Mouse (Mus musculus): Measurements from ENCODE around the gene Thsd4.
"Not testable (repeated sequence)": the region's sequence is repeated elsewhere in the genome, so short reads cannot be mapped to it uniquely, and the experiment has no call there.

The Thsd4 gene

DNA sequence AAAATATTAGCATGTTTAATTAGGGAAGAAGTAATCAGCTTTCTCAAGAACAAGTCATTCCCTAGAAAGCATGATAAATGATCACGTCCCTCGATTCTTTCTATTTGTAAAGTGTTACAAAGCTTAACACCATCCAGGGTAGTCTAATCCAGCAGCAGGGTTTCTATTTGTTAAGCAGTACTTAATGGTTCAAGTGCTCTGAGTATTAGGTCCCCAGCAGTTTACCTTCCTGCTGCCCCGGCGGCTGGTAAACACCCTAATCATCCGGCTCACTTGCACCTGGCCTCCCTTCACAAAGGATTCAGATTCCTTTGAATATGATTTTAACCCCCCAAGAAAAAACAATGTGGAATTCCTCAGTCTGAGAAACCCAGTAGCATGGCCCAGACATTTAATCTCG, 326.9 kb downstream of the Thsd4 start:
- DNase-seq = peak; percentile 49

DNA sequence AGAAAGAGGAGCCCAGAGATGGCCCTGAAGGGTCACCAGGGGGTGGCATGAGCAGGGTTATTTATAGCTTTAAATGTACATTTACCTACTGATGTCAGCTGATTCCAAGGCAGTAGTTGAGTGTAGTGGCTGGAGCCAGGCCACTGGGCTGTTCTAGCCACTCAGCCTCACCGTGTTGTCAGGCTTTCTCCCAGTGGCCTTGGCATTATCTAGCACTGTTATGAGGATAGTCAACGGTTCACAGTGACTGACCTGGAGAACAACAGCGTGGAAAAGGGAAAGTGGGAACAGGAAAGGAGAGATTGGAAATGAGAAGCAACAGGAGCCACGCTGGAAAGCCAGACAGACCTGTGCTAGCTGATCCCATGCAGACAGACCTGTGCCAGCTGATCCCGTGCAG, 329.5 kb downstream of the Thsd4 start:
- DNase-seq = no peak

DNA sequence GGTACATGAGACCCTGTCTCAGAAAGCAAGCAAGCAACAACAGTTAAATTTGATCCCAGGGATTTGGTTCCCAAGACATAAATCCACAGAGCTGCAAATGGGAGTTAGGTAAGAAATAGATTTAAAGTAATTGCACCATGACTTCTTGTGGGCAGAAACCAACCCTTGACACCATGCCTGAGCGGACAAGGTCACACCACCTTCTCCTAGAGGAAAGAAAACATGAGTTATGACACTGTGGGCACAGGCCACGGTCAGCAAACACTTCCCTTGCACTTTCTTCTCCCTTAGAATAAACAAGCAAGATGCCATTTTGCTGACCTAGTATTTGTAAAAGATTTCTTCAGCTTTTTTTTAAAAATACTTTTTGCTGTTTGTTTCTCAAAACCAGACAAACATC, 334.4 kb downstream of the Thsd4 start:
- no peak for DNase-seq

DNA sequence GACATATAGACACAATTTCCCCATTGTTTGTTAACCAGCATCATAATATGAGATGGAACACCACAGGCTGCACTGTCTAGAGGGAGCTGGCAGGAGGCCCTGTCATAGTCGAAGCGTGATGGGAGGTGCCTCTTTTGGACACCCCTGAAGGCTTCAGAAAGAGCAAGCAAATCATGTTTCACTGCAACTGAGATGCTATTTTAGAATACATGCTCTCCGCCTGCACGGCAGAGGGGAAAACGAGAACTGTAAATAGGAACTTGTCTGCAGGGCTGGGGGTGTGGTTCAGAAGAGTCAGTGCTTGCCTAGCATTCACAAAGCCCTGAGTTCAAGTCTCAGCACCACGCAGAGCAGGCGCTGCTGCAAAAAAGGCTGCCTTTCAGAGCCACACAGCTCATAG, 334.9 kb downstream of the Thsd4 start:
- no peak for DNase-seq

DNA sequence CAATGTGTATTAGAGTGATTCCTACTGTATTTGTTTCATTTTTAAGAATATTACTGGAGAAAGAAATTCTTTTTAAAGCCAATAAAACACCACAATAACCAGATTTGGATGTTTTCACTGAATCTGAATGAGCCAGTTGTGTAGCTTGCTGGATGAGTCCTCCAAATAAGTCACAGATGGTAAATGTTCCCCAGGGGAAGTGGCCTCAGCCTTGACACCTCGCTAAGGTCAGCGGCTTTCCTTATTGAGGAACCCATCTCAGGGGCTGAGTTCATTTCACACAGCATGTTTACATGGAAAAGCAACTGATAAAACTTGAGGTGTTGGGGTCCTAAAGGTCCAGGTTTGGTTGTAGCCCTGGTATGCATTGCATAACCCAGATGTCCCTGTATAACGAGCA, 337.8 kb downstream of the Thsd4 start:
- no peak for DNase-seq

DNA sequence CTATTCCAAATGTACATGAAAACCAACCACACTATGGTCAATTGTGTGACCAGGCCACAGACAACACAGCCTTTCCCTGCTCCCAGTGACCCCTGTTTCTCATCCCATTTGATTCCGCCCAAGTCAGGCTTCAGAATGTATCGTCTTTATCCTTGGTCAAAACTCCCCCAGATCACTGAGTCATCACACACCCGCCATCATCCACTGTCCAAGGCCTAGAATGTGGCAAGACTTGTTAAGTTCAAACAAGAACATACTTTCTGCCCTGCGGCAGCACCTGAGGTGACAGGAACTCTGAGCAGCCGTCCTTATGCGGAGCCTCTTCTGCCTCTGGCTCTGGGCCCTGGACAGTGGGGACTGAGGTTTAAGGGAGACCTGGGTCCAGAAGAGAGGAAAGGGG, 339.5 kb downstream of the Thsd4 start:
- DNase-seq = no peak

DNA sequence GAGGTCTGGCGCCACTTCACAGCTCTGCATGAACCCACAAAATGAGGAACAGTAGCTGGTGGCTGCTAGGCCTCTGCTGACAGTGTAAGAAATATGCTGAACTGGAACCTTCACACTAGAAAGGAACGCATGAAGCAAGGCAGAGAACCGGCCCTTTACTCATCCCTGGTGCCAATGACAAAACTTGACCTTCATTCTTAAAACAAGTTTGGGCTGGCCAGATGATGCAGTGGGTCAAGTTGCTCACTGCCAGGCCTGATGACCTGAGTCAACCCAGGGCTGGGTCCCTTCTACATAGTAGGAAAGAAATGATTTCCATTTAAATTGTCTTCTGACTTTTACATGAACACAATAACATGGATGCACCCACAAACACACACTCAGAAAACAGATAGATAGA, 340.9 kb downstream of the Thsd4 start:
- DNase-seq = no peak

DNA sequence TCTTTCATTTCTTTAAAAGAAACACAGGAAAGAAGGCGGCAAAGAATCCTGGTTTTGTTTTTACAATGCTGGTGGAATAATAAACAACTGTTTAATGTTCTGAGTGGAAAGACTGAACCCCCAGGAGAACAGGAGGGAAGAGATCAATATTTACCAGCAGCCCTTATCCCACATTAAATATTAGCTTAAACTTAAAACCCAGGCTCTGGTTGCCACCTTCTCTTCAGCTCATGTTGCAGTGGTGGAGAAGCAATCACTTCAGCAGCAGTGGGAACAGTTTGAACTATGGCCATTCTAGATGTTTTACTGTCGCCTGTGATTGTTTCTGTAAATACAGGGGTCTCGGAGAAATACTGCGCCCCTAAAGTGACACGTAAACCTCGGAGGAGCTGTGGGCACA, 341.7 kb downstream of the Thsd4 start:
- DNase-seq = no peak

DNA sequence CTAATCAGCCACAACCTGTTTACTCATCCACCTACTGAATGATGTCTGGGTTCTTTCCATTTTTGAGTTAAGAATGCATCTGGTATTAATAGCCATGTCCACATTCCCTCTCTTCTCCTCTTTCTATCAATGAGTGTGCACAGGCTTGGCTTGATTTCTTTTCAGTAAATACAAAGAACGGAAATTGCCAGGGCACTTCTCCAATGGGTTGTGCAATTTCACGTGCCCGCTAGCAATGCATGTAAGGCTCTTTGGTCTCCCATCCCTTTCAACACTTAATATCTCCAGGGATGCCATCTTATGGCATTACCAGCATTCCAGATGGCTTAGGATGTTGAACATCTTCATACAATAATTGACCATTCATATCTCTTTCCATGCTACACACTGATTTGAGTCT, 345.5 kb downstream of the Thsd4 start:
- no peak for DNase-seq

DNA sequence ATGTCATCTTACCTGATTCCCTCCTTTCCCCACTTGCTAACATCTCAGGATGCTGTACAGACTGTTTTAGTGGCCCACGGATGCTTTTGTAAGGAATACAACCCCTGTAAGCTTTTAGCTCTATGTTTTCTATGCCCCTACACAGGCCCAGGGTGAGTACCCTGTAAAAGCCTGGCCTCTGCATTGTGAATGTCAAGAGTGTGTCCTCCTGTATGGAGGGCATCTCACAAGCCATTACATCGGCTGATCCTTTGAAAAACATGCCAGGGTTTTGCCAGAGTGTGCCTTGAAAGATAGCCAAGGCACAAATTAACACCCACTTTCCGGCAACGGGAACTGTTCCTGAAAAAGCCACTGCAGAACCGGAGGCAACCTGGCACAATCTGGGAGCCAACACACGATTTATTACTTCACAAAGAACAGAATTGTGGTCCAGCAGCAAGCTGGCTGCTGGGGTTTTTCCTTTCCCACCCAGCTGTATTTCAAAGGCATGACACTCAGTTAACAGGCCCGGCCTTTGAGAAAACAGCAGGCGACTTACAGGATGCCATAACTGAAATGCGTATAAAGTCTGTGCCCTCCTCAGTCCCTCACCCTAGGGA, 349.3 kb downstream of the Thsd4 start:
- DNase-seq = not testable (repeated sequence)

DNA sequence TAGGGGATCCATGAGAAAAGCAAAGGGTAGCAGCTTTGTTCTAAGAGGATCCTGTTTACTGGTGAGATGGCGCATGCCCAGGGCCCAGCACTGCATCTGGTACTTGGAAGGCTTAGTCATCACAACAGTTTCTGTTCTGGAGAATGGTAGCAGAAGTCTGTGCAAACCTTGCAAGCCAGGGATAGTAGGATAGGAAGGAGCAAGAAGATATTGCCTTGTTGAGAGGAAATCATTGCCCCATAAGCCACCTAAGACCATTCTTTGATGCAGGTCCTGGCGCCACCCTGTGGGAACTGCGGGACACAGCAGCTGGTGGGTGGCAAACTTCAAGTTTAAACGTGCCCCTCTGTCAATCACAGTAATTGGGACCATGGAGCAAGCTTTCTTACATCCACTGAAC, 354.9 kb downstream of the Thsd4 start:
- DNase-seq = peak; percentile 24

DNA sequence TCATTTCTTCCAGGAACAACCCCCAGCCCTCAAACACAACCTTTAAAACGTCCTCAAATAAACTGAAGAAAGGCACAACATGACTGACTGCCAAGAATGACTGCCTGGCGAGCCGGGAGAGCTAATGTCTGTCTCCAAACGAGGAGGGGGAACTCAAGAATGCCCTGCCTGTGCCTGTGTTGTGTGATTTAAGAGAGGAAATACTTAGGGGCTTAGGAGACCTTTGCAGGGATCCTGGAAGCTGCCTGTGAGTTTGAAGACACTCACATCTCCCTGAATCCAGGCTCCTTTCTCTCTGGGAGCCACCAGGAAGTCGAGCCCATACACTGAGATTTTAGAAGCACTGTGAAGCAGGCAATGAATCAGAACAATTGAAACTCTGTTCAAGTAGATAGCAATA, 361.0 kb downstream of the Thsd4 start:
- DNase-seq = no peak

DNA sequence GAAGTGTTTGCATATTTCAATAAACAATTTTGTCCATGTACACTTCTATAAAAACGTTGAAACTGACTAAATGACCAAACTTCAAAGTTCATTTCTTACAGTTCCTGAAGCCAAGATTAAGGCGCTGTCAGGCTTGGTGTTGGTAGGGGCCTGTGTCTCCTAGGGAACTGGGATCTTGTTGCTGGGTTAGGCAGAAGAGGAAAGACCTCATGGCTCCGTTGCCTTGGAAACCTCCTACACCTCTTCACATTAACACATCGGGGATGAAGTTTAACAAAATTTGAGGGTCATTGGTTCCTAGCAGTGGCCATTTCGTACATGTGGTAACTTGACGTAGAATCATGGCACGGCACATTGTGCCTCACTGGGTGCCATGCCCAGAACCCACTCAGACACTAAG, 361.7 kb downstream of the Thsd4 start:
- DNase-seq = no peak

DNA sequence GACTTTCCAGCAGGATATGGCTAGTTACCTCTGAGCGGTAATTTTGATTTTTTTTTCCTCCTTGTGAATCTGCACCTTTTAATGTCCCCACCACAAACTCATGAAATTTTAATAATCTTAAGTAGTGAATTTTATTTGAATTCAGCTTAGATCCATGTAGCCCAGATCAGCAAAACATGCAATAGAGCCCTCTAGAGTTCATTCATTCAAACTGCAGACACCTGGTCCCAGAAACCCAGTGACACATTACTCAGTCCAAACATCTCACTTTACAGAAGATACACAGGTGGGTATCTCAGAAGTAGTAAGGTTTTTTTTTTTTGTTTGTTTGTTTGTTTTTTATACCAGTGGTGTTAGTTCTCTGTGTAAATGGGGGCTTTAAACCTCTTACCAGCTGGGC, 368.9 kb downstream of the Thsd4 start:
- DNase-seq = no peak

DNA sequence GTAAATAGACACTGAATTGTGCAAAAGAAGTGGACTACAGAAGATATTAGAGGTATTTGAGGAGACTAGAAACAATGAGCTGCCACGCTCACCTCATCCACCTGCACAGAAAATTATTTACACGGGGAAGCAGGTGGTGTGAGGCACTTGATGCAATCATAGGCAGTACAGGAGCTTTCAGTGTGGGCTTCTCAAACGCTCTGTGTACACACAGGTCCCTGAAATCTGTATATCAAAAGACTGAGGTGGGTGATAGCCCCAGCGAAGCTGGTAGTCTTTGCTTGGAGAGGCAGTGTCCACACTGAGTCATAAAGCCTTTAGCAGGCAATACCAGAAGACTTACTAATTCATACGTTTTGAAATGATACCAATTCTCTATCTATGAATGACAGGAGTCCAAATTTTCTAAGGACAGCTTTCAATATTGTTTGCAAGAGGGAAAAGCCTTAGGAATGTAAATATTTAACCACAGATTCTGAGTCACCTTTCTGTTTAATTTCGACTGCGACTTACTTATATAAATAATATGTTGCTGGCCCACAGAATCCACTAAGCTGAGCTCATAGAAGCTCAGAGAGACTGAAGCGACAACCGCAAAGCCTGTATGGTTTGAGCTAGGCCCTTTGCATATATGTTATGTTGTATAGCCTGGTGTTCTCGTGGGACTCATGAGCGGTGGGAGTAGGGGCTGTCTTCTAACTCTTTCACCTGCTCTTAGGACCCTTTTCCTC, 369.8 kb downstream of the Thsd4 start:
- DNase-seq = no peak

DNA sequence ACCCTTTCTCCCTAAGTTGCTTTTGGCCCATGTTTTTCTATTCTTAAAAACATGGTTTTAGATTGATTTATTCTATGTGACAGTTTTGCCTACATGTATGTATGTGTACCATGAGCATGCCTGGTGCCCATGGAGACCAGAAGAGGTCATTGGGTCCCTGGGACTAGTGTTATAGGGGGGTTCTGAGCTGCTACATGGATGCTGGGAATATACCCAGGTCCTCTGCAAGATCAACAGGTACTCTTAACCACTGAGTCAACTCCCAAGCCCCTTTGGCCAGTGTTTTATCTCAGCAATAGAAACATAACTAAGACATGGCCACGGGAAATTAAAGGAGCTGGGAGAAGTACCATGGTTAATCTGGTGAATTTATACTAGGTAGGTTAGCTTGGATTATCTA, 371.3 kb downstream of the Thsd4 start:
- no peak for DNase-seq

DNA sequence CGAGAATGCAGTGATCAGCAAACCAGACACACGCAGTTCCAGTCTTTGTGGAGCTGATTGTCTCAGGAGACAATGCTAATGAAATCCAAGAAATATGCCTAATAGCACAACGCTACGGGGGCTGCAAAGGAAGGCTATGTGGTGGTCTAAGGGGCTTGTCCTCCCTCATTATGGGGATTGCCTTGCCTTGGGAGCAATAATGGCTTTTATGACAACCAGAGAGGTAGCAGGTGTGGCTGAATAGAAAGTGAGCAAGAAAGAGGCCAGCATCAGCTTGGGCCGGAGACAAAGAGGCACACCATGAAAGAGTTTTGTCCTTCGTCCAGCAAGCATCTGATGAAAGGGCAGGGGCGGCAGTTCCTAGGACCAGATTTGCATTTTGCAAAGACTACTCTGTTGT, 372.9 kb downstream of the Thsd4 start:
- DNase-seq = peak; percentile 15

DNA sequence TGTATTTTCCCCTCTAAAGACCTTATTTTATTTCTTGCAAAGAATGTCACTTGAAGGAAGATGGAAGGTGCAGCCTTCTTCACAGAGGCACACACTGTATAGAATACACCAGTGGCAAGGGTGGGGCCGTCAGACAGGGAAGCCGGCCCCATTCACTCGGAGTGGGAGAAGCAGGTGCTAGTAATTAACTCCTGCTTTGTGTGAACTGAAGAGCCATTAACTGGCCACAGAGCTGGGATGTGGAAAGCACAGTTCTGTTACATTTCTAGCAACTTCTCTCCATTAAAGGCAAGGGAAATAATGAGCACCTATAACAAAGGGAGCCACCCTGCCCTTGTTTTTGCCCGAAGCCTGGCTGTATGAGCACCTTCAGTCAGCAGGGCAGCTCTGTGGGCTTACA, 374.4 kb downstream of the Thsd4 start:
- DNase-seq = no peak

DNA sequence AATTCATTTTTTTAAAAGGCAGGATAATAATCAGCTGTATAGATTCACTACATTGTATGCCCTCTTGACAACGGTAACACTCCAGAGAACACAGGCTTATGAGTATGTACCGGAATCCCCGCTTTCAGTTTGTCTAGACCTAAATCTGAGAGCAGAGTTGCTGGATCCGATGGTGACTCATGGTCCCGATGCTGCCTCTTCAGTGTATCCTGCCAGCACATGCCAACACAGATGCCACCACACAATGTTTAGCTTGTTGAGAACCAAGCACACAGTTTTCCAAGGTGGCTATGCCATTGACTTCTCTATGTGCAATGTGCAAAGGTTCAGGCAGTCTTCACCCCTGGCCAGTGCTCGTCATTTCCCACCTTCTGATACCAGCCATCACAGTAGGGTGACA, 378.0 kb downstream of the Thsd4 start:
- no peak for DNase-seq

DNA sequence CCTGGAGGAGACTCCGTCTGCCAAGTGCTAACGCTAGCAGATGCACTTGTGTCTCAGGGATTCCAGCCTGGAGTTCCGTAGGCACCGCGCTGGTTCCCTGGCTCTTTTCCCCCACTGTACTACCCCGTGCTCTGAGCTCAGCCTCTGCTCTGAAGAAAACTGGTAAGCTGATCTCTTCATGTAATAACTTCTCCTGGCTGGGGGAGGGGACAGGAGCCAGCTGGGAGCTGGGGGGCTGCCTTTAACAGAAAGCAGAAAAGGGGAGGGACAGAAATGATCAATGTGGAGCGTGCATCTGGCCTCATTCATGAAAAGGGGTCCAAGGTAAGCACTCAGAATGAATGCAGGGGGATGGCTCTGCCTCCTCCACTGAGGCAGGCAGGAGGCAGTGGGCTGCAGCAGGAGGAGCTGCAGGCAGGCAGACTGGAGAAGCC, 380.7 kb downstream of the Thsd4 start:
- DNase-seq = peak; percentile 18

DNA sequence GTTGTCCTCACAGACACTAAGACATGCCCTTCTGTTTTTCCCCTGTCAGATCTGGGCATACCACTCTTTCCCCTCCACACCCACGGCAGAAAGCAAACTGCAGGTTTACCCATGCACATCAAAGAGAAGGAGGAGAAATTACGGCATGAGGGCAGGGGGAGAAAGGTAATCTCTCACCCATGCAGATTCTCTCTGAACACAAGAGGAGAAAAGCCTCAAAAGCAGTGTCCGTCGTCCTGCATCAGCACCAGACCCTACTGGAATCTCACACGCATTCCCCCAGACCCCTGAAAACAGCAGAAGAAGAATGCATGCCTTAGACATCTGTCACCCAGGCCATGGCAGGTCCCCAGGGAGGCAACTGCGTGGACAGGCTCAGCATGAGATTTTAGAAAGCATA, 381.4 kb downstream of the Thsd4 start:
- no peak for DNase-seq

DNA sequence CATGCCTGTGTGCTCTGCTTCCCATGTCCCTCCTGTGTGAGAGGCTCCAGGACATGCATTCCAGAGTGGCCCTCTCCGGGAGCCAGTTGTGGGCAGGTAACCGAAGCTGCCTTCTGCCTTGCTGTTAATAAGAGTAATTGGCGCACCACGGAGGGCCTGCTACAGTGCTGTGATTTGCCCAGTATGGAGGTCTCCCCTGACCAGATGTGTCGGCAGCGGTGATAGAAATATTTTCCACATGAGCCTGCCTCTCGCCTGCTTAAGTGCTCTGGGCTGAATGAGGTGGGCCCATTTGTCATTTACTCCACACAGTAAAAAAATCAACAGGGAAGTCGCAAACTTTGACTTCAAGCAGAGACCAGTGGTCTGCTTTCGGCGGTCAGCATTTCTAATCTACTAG, 382.4 kb downstream of the Thsd4 start:
- DNase-seq = no peak

DNA sequence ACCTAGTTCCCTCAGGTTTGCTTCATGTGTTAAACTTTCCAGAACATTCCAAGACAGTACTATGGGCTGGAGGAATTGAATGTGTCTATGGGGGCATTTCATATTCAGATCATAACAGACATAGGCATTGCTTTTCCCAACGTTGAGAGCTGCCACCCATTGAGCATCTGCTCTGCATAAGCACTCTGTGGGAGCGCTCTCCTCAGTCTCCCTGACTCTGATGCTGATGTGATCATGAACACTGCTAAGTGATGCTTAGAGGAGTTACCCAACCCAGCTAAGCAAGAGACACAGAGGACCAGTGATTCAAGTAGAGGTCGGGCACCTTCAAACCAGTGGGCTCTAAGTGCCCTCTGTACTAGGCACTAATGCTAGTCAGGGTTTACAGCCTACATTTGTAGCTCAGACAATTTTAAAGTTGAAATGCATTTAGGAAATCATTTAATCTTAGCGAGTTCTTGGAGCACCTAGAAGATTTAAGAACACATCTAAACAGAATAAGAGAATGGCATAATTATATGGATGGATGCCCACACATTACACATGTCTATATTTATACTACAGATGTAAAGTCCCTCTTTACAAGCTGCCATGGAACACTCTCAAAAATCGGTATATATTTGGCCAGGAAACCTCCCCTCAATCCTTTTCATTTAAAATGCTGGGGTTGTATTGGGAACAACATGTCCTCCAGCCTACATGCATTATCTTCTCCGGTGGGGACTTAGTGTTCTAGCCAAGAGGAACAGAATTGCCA, 392.4 kb downstream of the Thsd4 start:
- DNase-seq = no peak

DNA sequence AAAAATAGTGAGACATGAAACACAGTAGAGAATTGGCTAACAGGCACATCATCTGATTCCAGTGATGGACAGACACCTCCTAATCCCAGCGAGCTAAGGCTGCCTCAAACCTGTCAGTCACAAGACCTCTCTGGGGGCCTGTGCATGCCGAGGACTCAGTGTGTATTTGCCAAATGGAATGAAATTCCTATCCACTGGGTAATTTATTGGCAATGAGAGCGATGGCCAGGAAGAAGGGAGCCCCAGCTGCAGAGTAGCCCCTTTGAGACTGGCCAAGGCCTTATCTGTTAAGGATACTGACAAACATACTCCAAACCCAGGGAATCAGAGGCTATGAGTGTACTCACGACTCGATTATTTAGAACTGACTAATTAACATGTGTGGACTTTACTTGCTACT, 394.9 kb downstream of the Thsd4 start:
- no peak for DNase-seq

Data from retina, postnatal 1 day (tissue).